Mouse (Mus musculus): ENCODE measurements around the gene Xylb.

DNA sequence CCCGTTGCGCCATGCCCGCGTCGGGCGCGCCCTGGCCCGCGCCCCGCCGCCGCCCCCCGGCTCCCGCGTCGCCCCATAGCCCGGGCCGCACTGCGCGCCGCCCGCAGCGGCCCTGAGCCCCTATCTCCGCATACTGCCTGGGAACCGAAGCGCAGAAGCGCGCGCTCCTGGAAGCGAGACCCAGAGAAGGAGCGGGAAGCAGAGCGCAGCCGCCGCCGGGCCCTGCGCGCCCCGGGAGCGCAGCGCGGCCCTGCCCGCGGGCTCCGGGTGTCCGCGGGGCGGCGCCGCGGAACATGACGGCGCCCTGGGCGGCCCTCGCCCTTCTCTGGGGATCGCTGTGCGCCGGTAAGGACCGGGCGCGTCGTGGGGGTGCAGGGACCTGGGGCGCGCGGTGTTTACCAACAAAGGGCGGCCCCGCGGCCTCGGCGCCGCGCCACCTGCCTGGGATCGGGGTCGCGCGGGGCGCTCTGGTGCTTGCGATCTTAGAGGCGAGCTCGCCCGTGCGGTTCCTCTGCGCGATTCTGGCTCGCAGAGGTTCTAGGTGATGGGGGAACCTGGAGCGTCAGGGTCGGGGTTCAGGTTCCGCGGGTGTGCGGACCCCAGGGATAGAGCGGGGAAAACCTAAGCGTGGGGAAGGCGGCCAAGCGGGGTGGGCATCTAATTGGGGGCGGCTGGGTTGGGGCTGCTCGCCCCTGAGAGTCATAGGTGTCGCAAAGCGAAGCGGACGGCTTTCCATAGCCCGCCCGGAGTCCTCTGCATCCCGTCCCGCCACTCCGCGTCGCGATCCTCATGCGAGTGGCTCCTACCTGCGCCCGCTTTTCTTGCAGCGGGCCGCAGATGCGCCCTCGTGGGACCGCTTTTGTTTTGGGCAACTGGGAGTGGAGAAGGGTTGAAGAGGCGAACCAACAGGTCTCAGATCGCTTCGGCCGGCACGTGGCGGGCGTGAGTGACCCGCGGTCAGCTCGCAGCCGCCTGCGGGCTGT is 45.4 kb downstream of the Xylb start:
- TF ChIP-seq CTCF (conservative IDR thresholded peaks at IDR 0.05; ENCODE audit: insufficient read depth, insufficient read length, low read depth, low read length): no peak
- no peak for TF ChIP-seq POLR2A (IDR thresholded peaks at IDR 0.05; ENCODE audit: low read depth, low read length)
